Mouse (Mus musculus) fibroblast of lung, adult 2 months (primary cell): ENCODE results near the gene 1700023F06Rik.
"Not testable (repeated sequence)": the region's sequence is repeated elsewhere in the genome, so short reads cannot be mapped to it uniquely, and the experiment has no call there.

Experiments used
- DNase-seq: peaks from one replicate; pipeline ENCODE4 v3.0.0-alpha.2; 2011; ENCODE audit warnings: low read depth

1700023F06Rik gene

GRCm38 (mm10) chr11:103222718-103223117 lies 14.4 kb upstream of the 1700023F06Rik start:
- DNase-seq: not testable (repeated sequence)

DNA sequence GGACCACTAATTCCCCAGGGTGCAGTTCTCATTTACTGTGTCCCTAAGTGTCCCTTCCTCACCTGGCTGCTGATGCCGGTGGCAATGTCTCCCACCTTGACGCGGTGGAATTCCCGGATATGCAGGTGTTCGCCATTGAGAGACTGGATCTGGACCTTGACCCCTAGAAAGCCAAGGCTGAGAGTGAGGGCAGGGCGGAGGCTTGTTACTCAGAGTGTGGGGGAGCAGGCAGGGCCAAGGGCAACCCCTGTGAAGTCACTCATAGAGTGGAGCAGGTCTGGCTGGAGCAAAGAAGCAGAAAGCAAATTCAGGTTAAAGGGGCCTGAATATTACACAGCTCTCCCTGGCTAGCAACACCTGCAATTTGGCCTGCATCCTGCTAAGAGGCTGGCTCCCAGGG lies 13.1 kb upstream of the 1700023F06Rik start:
- DNase-seq: no peak

DNA sequence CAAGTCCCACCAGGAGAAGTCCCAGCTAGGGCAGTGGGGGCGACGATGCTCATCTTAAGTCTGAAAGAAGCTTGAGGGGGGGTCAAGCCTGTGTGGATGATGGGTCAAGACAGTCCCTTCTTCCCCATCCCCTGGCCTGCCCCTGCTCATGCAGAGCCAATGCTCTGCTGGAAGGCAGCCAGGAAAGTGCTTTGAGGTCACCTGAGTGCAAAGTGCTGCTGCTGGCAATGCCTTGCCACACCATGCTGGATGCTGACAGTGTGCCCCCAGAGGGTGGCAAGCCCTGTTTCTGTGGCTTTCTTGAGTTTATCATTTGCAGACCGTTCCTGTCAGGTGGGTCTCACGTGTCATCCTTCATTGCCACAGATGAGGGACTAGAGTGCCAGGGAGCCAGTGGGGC lies 11.6 kb upstream of the 1700023F06Rik start:
- no peak for DNase-seq

DNA sequence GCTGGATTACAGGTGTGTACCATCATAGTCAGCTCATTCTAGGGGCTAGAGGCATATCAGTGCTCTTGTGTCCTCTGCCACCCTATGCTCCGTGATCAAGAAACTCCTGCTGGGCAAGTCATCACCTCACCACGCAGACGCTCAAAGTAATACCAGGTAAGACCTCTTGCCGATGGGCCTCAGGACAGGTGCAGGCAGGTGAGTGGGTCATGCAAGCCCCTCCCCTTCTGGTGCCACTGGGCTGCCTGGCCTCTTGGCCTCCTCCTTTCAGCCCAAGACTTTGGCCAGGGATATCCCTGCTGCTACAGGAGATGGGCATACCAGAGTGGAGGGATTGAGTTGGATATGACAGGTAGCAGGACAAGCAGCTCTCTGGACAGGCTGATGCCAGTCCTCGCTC lies 10.9 kb upstream of the 1700023F06Rik start:
- DNase-seq: no peak

- DNase-seq: no peak
Observed at GRCm38 (mm10) chr11:103218517-103218901, 10.2 kb upstream of the 1700023F06Rik start.

- DNase-seq: no peak
Observed at GRCm38 (mm10) chr11:103217790-103218516, 9.6 kb upstream of the 1700023F06Rik start, which contains the start of gene Spata32. Gene Spata32 (minus strand): TSS chr11:103218432.

GRCm38 (mm10) chr11:103215355-103215754 lies 7.0 kb upstream of the 1700023F06Rik start:
- DNase-seq: no peak

- no peak for DNase-seq
Observed at GRCm38 (mm10) chr11:103213712-103214111, 5.4 kb upstream of the 1700023F06Rik start.

GRCm38 (mm10) chr11:103210291-103210690 lies 1.9 kb upstream of the 1700023F06Rik start:
- DNase-seq: no peak

GRCm38 (mm10) chr11:103206203-103206602 lies 2.2 kb downstream of the 1700023F06Rik start:
- no peak for DNase-seq

- no peak for DNase-seq
Observed at GRCm38 (mm10) chr11:103202376-103202775, 6.0 kb downstream of the 1700023F06Rik start.

DNA sequence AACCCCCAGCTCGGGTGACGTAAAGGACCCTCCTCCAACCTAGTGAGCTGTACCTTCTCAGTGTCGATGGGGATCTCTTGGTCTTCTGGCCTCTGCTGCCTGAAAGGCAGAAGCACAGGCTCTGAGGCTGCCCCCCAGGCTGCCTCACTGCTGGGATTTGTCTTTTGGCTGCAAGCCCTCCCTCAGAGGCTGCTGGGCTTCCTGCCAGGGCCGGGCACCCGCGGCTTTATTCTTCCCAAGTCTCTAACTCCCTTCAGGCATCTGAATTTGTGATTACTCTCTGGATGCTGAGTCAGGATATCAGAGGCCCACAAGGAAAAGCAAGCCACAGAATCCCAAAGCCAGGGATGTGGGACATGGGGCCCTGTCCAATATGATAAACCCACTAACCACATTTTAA lies 6.7 kb downstream of the 1700023F06Rik start:
- peak; percentile 63 for DNase-seq

- DNase-seq: no peak
Observed at GRCm38 (mm10) chr11:103198911-103199803, 9.2 kb downstream of the 1700023F06Rik start.

GRCm38 (mm10) chr11:103198339-103198738 lies 10.0 kb downstream of the 1700023F06Rik start:
- DNase-seq: no peak

DNA sequence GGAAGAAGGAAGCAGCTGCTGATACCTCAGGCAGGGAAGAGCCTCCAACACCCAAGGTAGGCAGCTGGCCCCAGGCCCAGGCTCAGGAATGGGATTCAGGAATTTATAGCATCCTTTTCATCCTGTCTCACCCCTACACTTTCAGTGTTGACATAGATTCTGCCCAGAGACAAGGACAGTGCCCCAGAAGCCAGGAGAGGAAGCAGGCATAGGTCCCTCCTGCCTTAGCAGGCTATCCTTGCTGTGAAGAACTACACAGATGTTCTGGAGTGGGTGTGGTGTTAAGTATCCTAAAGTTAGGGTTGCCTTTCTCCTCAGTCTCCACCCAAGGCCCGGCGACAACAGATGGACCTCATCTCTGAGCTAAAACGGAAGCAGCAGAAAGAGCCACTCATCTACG lies 11.0 kb downstream of the 1700023F06Rik start:
- no peak for DNase-seq

- DNase-seq: no peak
Observed at GRCm38 (mm10) chr11:103195656-103196055, 12.7 kb downstream of the 1700023F06Rik start.

GRCm38 (mm10) chr11:103195236-103195635 lies 13.1 kb downstream of the 1700023F06Rik start:
- no peak for DNase-seq

- no peak for DNase-seq
Observed at GRCm38 (mm10) chr11:103193825-103194168, 14.6 kb downstream of the 1700023F06Rik start.

DNA sequence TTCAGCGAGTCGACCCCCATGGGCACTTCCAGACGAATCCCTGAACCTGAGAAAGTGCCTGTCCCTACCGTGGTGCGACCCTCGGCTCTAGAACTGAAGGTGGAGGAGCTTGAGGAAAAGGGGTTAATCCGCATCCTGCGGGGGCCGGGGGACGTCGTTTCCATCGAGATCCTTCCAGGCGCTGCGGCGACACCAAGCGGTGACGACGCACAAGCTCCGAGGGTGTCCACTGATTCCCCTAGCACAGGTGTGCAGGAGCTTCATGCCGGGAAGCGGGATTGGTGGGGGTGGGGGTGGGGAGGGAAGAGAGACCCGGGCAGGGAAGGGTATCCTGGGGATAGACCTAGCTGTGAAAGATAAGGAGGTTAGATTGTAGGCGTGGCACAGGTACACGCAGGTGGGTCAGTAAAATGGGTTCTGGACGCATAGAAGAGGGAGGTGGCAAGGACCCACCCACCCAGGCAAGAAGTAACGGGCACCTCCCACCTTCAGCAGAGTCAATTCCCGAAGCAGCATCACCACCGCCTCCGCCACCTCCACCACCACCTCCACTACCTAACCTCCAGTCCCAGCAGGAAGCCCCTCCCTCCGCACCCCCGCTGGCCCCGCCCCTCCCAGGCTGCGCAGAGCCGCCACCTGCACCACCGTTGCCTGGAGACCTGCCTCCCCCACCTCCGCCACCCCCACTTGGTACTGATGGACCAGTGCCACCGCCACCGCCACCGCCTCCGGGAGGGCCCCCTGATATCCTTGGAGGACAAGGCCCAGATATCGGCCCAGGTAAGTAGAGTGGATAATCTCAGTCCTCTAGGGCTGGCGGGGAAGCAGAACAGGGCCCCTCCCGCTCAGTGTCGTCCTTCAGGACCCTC lies 15.2 kb downstream of the 1700023F06Rik start:
- DNase-seq: no peak

- no peak for DNase-seq
Observed at GRCm38 (mm10) chr11:103192230-103192955, 16.0 kb downstream of the 1700023F06Rik start.

DNA sequence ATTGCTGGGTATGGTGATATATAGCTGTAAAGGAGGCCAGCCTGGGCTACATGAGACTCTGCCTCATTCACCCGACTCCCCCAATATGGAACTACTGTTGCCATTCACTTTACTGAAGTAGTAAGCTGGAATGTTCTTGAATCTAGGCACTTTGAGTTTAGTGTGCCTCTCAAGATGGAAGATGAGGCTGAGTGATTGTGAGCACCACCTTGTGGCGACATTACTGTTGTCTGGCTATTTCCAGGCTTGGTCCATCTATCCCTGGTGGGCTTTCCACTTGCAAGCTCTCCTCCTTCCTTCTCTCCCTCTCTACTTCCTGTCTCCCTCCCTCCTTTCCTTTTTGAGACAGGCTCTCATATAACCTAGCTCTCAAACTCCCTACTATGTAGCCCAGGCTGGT lies 23.5 kb downstream of the 1700023F06Rik start:
- DNase-seq: peak; percentile 13
